Mouse (Mus musculus): ENCODE data around the gene Sptbn4. TPM values are rescaled to one million over a fixed set of nuclear protein-coding genes. Genes with fewer than 3 reads are reported as not detected.

Gene Sptbn4
- 0.33 TPM for polyA plus RNA-seq (2017; shearing (Covaris generic))

GRCm38 (mm10) chr7:27447419-27448286 is at the start of gene Sptbn4, which contains the start of gene Blvrb:
Sptbn4 (minus strand) TSS chr7:27447686.
Blvrb (plus strand) TSS chr7:27447978.

GRCm38 (mm10) chr7:27486770-27487697 is 39.5 kb upstream of the Sptbn4 start, which contains the start of gene Sertad1:
Sertad1 (plus strand) TSS chr7:27486910.

GRCm38 (mm10) chr7:27473156-27473834 is 25.8 kb upstream of the Sptbn4 start, which contains the start of gene Sertad3:
Sertad3 (plus strand) TSS chr7:27473768.

DNA sequence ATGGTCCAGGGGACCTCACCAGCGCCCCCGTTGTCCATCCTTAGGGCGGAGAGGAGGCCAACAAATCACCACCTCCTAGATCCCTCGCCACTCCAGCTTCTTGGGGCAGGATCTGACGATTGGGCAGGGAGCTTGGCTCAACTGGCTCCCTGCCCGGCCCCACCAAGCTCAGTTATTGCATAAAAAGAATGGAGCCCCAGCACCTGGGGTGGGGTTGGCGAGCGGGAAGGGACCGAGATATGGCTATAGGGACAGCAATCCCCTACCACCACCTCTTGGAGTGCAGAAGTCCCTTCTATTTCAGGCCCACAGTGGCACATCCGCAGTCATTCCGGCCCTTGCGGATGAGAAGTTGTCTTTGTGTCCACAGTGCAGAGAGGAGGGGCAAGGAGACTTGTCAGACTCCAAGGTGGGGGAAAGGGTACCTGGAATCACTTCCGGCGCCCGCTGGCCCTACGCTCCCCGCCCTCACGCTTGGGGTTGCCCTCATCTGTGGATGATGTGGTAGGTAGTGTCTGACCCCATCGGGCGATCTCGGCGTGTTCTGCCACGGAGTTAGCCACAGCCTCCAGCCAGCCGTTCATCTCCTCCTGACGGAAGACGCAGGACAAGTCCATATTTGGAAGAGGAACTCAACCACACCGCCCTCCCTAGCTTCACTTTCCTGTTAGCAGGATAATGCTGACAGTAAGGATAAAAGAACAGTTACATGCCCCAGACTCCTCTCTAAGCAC is 90.5 kb downstream of the Sptbn4 start, which contains the start of gene Gm20479:
TSS of gene Gm20479 (minus strand) at position 559 of the 734 bp plus-strand sequence.

DNA sequence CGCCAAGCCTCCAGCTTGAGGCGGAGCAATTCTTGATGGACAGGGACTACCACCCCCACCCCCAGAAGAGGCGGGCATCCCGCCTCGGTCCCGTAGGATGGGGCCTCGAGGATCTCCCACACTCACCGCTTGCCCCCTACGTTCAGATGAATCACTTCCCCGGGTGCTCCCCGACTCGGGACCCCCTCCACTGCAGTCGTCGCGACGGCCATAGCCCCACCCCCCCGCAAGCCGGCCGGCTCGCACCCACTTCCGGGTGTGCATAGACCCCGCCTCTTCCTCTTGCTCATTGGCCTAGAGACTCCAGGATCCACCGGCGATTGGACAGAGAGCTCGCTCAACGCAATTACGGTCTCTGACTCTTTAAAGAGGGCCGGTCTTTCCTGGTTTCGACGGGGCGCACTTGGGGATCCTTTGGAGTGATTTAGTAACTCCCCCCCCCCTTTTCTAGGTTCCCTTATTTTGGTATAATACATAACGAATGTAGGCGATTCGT is 91.7 kb downstream of the Sptbn4 start, which contains the start of gene Shkbp1:
TSS of gene Shkbp1 (minus strand) at position 275 of the 496 bp plus-strand sequence.

GRCm38 (mm10) chr7:27337175-27337853 is 110.2 kb downstream of the Sptbn4 start, which contains the start of gene Ltbp4:
Ltbp4 (minus strand) TSS chr7:27337692.

Other genes with a start within 250 kb of the Sptbn4 start
- gene Itpkc, start 219.0 kb downstream of the Sptbn4 start, polyA plus RNA-seq (2017; shearing (Covaris generic)): 3.1 TPM
- gene Coq8b, start 214.7 kb downstream of the Sptbn4 start, polyA plus RNA-seq (2017; shearing (Covaris generic)): 29.0 TPM
- gene Numbl, start 189.3 kb downstream of the Sptbn4 start, polyA plus RNA-seq (2017; shearing (Covaris generic)): 0.29 TPM
- 0.55 TPM for gene Ltbp4, start 110.0 kb downstream of the Sptbn4 start, polyA plus RNA-seq (2017; shearing (Covaris generic))
- 101 TPM for gene Shkbp1, start 91.7 kb downstream of the Sptbn4 start, polyA plus RNA-seq (2017; shearing (Covaris generic))
- 1.2 TPM for gene Gm20479, start 90.3 kb downstream of the Sptbn4 start, polyA plus RNA-seq (2017; shearing (Covaris generic))
- gene Blvrb, start 292 bp upstream of the Sptbn4 start, polyA plus RNA-seq (2017; shearing (Covaris generic)): 16.2 TPM
- 61.8 TPM for gene Sertad3, start 26.1 kb upstream of the Sptbn4 start, polyA plus RNA-seq (2017; shearing (Covaris generic))
- gene Sertad1, start 39.2 kb upstream of the Sptbn4 start, polyA plus RNA-seq (2017; shearing (Covaris generic)): 95.7 TPM
- 0.61 TPM for gene Prx, start 51.6 kb upstream of the Sptbn4 start, polyA plus RNA-seq (2017; shearing (Covaris generic))
- gene Hipk4, start 75.6 kb upstream of the Sptbn4 start, polyA plus RNA-seq (2017; shearing (Covaris generic)): 0.12 TPM
- 194 TPM for gene Pld3, start 105.5 kb upstream of the Sptbn4 start, polyA plus RNA-seq (2017; shearing (Covaris generic))
- 32.6 TPM for gene 2310022A10Rik, start 105.5 kb upstream of the Sptbn4 start, polyA plus RNA-seq (2017; shearing (Covaris generic))
- gene Akt2, start 143.9 kb upstream of the Sptbn4 start, polyA plus RNA-seq (2017; shearing (Covaris generic)): 96.3 TPM
- gene Ttc9b, start 206.2 kb upstream of the Sptbn4 start, polyA plus RNA-seq (2017; shearing (Covaris generic)): not detected
- 1.7 TPM for gene Map3k10, start 226.9 kb upstream of the Sptbn4 start, polyA plus RNA-seq (2017; shearing (Covaris generic))
- 8.0 TPM for gene Zfp607b, start 241.7 kb upstream of the Sptbn4 start, polyA plus RNA-seq (2017; shearing (Covaris generic))

Measured in CD4-positive, CD25-positive, alpha-beta regulatory T cell, adult 9 weeks (primary cell).